Mouse (Mus musculus): ENCODE data around the gene Efna4. TPM values are rescaled to one million over a fixed set of nuclear protein-coding genes. Genes with fewer than 3 reads are reported as not detected.
A peak's percentile ranks its signal among the peaks of the same experiment; 100 is the strongest.

The Efna4 gene
- polyA plus RNA-seq, 1 experiment, result not detected

- Histone ChIP-seq H3K4me3 (ENCODE audit: insufficient read depth, low read length) (no peak overlapping the region), H3K27ac (ENCODE audit: insufficient read depth, low read depth, low read length) (no peak overlapping the region), H3K4me1 (ENCODE audit: control insufficient read depth, insufficient read depth, low read length) (peaks cover 6% of the 10 kb centered on the region)
- no peak for TF ChIP-seq CTCF (IDR thresholded peaks at IDR 0.05; ENCODE audit: low read depth, low read length)
- TF ChIP-seq POLR2A (IDR thresholded peaks at IDR 0.05; ENCODE audit: borderline replicate concordance, low read depth, low read length), result no peak
Measured at GRCm38 (mm10) chr3:89315930-89316831, 21.6 kb downstream of the Efna4 start.

GRCm38 (mm10) chr3:89315195-89315929, 22.5 kb downstream of the Efna4 start:
- 0 out of 2 replicates have a peak overlapping the region, but pooled peaks have one; percentile 5 for H3K4me3 ChIP-seq (ENCODE audit: insufficient read depth, low read length)
- peaks cover 7% of the 10 kb centered on the region for H3K4me1 ChIP-seq (ENCODE audit: control insufficient read depth, insufficient read depth, low read length)
- TF ChIP-seq CTCF (IDR thresholded peaks at IDR 0.05; ENCODE audit: low read depth, low read length), result peak; percentile 98
- TF ChIP-seq POLR2A (IDR thresholded peaks at IDR 0.05; ENCODE audit: borderline replicate concordance, low read depth, low read length), result no peak
- H3K27ac ChIP-seq (ENCODE audit: insufficient read depth, low read depth, low read length), result no peak overlapping the region

- H3K4me3 ChIP-seq (ENCODE audit: insufficient read depth, low read length), result no peak overlapping the region
- no peak for TF ChIP-seq POLR2A (IDR thresholded peaks at IDR 0.05; ENCODE audit: borderline replicate concordance, low read depth, low read length)
- TF ChIP-seq CTCF (IDR thresholded peaks at IDR 0.05; ENCODE audit: low read depth, low read length), result no peak
- H3K4me1 ChIP-seq (ENCODE audit: control insufficient read depth, insufficient read depth, low read length), result peaks cover 4% of the 10 kb centered on the region
- no peak overlapping the region for H3K27ac ChIP-seq (ENCODE audit: insufficient read depth, low read depth, low read length)
Measured at GRCm38 (mm10) chr3:89314791-89315190, 23.0 kb downstream of the Efna4 start.

GRCm38 (mm10) chr3:89314340-89314739, 23.5 kb downstream of the Efna4 start:
- no peak overlapping the region for H3K27ac ChIP-seq (ENCODE audit: insufficient read depth, low read depth, low read length)
- TF ChIP-seq CTCF (IDR thresholded peaks at IDR 0.05; ENCODE audit: low read depth, low read length) (no peak), POLR2A (IDR thresholded peaks at IDR 0.05; ENCODE audit: borderline replicate concordance, low read depth, low read length) (no peak)
- H3K4me1 ChIP-seq (ENCODE audit: control insufficient read depth, insufficient read depth, low read length), result peaks cover 4% of the 10 kb centered on the region
- H3K4me3 ChIP-seq (ENCODE audit: insufficient read depth, low read length), result no peak overlapping the region

- Histone ChIP-seq H3K4me3 (ENCODE audit: insufficient read depth, low read length) (no peak overlapping the region), H3K27ac (ENCODE audit: insufficient read depth, low read depth, low read length) (no peak overlapping the region), H3K4me1 (ENCODE audit: control insufficient read depth, insufficient read depth, low read length) (peaks cover 4% of the 10 kb centered on the region; the same call in 1 of the 2 replicates)
- TF ChIP-seq CTCF (IDR thresholded peaks at IDR 0.05; ENCODE audit: low read depth, low read length) (peak; percentile 61), POLR2A (IDR thresholded peaks at IDR 0.05; ENCODE audit: borderline replicate concordance, low read depth, low read length) (no peak)
Measured at GRCm38 (mm10) chr3:89308089-89308488, 29.7 kb downstream of the Efna4 start.

- Histone ChIP-seq H3K4me1 (ENCODE audit: control insufficient read depth, insufficient read depth, low read length) (no peaks in the 10 kb centered on the region), H3K27ac (ENCODE audit: insufficient read depth, low read depth, low read length) (no peak overlapping the region), H3K4me3 (ENCODE audit: insufficient read depth, low read length) (no peak overlapping the region)
- no peak for TF ChIP-seq POLR2A (IDR thresholded peaks at IDR 0.05; ENCODE audit: borderline replicate concordance, low read depth, low read length)
- no peak for TF ChIP-seq CTCF (IDR thresholded peaks at IDR 0.05; ENCODE audit: low read depth, low read length)
Measured at GRCm38 (mm10) chr3:89305551-89306325, 32.1 kb downstream of the Efna4 start.

GRCm38 (mm10) chr3:89305105-89305504, 32.7 kb downstream of the Efna4 start:
- TF ChIP-seq POLR2A (IDR thresholded peaks at IDR 0.05; ENCODE audit: borderline replicate concordance, low read depth, low read length), result no peak
- no peak for TF ChIP-seq CTCF (IDR thresholded peaks at IDR 0.05; ENCODE audit: low read depth, low read length)
- no peaks in the 10 kb centered on the region for H3K4me1 ChIP-seq (ENCODE audit: control insufficient read depth, insufficient read depth, low read length)
- H3K4me3 ChIP-seq (ENCODE audit: insufficient read depth, low read length), result no peak overlapping the region
- no peak overlapping the region for H3K27ac ChIP-seq (ENCODE audit: insufficient read depth, low read depth, low read length)

GRCm38 (mm10) chr3:89304440-89304839, 33.4 kb downstream of the Efna4 start:
- H3K4me3 ChIP-seq (ENCODE audit: insufficient read depth, low read length), result no peak overlapping the region
- H3K27ac ChIP-seq (ENCODE audit: insufficient read depth, low read depth, low read length), result no peak overlapping the region
- H3K4me1 ChIP-seq (ENCODE audit: control insufficient read depth, insufficient read depth, low read length), result peaks cover 3% of the 10 kb centered on the region
- TF ChIP-seq POLR2A (IDR thresholded peaks at IDR 0.05; ENCODE audit: borderline replicate concordance, low read depth, low read length) (no peak), CTCF (IDR thresholded peaks at IDR 0.05; ENCODE audit: low read depth, low read length) (no peak)

- Histone ChIP-seq H3K4me1 (ENCODE audit: control insufficient read depth, insufficient read depth, low read length) (peaks cover 28% of the 10 kb centered on the region), H3K27ac (ENCODE audit: insufficient read depth, low read depth, low read length) (no peak overlapping the region), H3K4me3 (ENCODE audit: insufficient read depth, low read length) (no peak overlapping the region)
- TF ChIP-seq CTCF (IDR thresholded peaks at IDR 0.05; ENCODE audit: low read depth, low read length) (peak; percentile 22; the same call in 1 of the 2 replicates), POLR2A (IDR thresholded peaks at IDR 0.05; ENCODE audit: borderline replicate concordance, low read depth, low read length) (no peak)
Measured at GRCm38 (mm10) chr3:89300514-89300913, 37.3 kb downstream of the Efna4 start.
